Mouse (Mus musculus): ENCODE measurements around the gene Olfr767. TPM values are rescaled to one million over a fixed set of nuclear protein-coding genes. Genes with fewer than 3 reads are reported as not detected.

The Olfr767 gene
- polyA plus RNA-seq, 1 experiment from 2014 or later = not detected

Other genes with a start within 250 kb of the Olfr767 start
- gene Gdf11, start 191.2 kb downstream of the Olfr767 start, polyA plus RNA-seq (2015; fragmentation: Nextera tagmentation; extraction: Ambion mirVana) = 2.8 and 3.6 TPM in 2 replicates
- 370 and 426 TPM in 2 replicates for gene Cd63, start 181.9 kb downstream of the Olfr767 start, polyA plus RNA-seq (2015; fragmentation: Nextera tagmentation; extraction: Ambion mirVana)
- 8.9 and 10.3 TPM in 2 replicates for gene Rdh5, start 160.0 kb downstream of the Olfr767 start, polyA plus RNA-seq (2015; fragmentation: Nextera tagmentation; extraction: Ambion mirVana)
- gene Bloc1s1, start 158.9 kb downstream of the Olfr767 start, polyA plus RNA-seq (2015; fragmentation: Nextera tagmentation; extraction: Ambion mirVana) = 199 and 223 TPM in 2 replicates
- gene Itga7, start 149.1 kb downstream of the Olfr767 start, polyA plus RNA-seq (2015; fragmentation: Nextera tagmentation; extraction: Ambion mirVana) = 2.4 and 2.9 TPM in 2 replicates
- gene Mettl7b, start 121.9 kb downstream of the Olfr767 start, polyA plus RNA-seq (2015; fragmentation: Nextera tagmentation; extraction: Ambion mirVana) = 0.15 TPM in 1 of 2 replicates, not detected in the other
- gene Olfr9, start 93.5 kb downstream of the Olfr767 start, polyA plus RNA-seq (2015; fragmentation: Nextera tagmentation; extraction: Ambion mirVana) = not detected in 2 replicates
- gene Olfr763, start 72.1 kb downstream of the Olfr767 start, polyA plus RNA-seq (2015; fragmentation: Nextera tagmentation; extraction: Ambion mirVana) = not detected in 2 replicates
- gene Olfr764-ps1, start 43.0 kb downstream of the Olfr767 start, polyA plus RNA-seq (2015; fragmentation: Nextera tagmentation; extraction: Ambion mirVana) = not detected in 2 replicates
- gene Olfr765, start 32.9 kb downstream of the Olfr767 start, polyA plus RNA-seq (2015; fragmentation: Nextera tagmentation; extraction: Ambion mirVana) = not detected in 2 replicates
- gene Olfr766-ps1, start 13.9 kb downstream of the Olfr767 start, polyA plus RNA-seq (2015; fragmentation: Nextera tagmentation; extraction: Ambion mirVana) = not detected in 2 replicates
- gene Olfr768, start 16.5 kb upstream of the Olfr767 start, polyA plus RNA-seq (2015; fragmentation: Nextera tagmentation; extraction: Ambion mirVana) = not detected in 2 replicates
- 0.13 TPM in 1 of 2 replicates, not detected in the other for gene Olfr769, start 35.0 kb upstream of the Olfr767 start, polyA plus RNA-seq (2015; fragmentation: Nextera tagmentation; extraction: Ambion mirVana)
- gene Olfr770, start 56.1 kb upstream of the Olfr767 start, polyA plus RNA-seq (2015; fragmentation: Nextera tagmentation; extraction: Ambion mirVana) = not detected in 2 replicates
- not detected in 2 replicates for gene Olfr771, start 81.8 kb upstream of the Olfr767 start, polyA plus RNA-seq (2015; fragmentation: Nextera tagmentation; extraction: Ambion mirVana)
- not detected in 2 replicates for gene Olfr772, start 95.0 kb upstream of the Olfr767 start, polyA plus RNA-seq (2015; fragmentation: Nextera tagmentation; extraction: Ambion mirVana)
- gene Olfr773, start 104.5 kb upstream of the Olfr767 start, polyA plus RNA-seq (2015; fragmentation: Nextera tagmentation; extraction: Ambion mirVana) = not detected in 2 replicates
- gene Olfr774, start 153.3 kb upstream of the Olfr767 start, polyA plus RNA-seq (2015; fragmentation: Nextera tagmentation; extraction: Ambion mirVana) = not detected in 2 replicates
- not detected in 2 replicates for gene Olfr775, start 165.5 kb upstream of the Olfr767 start, polyA plus RNA-seq (2015; fragmentation: Nextera tagmentation; extraction: Ambion mirVana)
- gene Olfr776, start 176.2 kb upstream of the Olfr767 start, polyA plus RNA-seq (2015; fragmentation: Nextera tagmentation; extraction: Ambion mirVana) = not detected in 2 replicates
- gene Olfr777, start 188.6 kb upstream of the Olfr767 start, polyA plus RNA-seq (2015; fragmentation: Nextera tagmentation; extraction: Ambion mirVana) = not detected in 2 replicates
- not detected in 2 replicates for gene Olfr780, start 235.2 kb upstream of the Olfr767 start, polyA plus RNA-seq (2015; fragmentation: Nextera tagmentation; extraction: Ambion mirVana)
- not detected in 2 replicates for gene Olfr781, start 245.9 kb upstream of the Olfr767 start, polyA plus RNA-seq (2015; fragmentation: Nextera tagmentation; extraction: Ambion mirVana)

All from heart, embryonic 13.5 days (tissue).